Mouse (Mus musculus) liver, embryonic 13.5 days (tissue): ENCODE measurements at regions not wholly inside any gene's neighbourhood (a gene's known extent, or its start where the extent isn't known, plus 50 kb on each side); places are given as distances from the start of the nearest gene placed in this dataset.

Experiments used
- ATAC-seq: fragments of 200-750 bp; cut with Nextera tagmentation; 2 replicates; pipeline ENCODE4 v1.8.0; 2017; ENCODE audit warnings: low read depth, mild to moderate bottlenecking, moderate number of reproducible peaks, moderate library complexity
- DNase-seq: peaks from one replicate; pipeline ENCODE4 v3.0.0; 2022
- H3K27ac ChIP-seq: fragments of 300-500 bp; sonication (generic); 2 replicates; pipeline ENCODE4 v1.5.1; 2015; ENCODE audit warnings: moderate library complexity, mild to moderate bottlenecking, inconsistent platforms
- H3K27me3 ChIP-seq: fragments of 300-500 bp; sonication (generic); 2 replicates; pipeline ENCODE4 v1.6.1; 2015; ENCODE audit warnings: mild to moderate bottlenecking, inconsistent platforms
- H3K36me3 ChIP-seq: fragments of 300-500 bp; sonication (generic); 2 replicates; pipeline ENCODE4 v1.6.1; 2015; ENCODE audit warnings: mild to moderate bottlenecking, inconsistent platforms
- H3K4me1 ChIP-seq: fragments of 300-500 bp; sonication (generic); replicated peaks from 2 replicates; pipeline ENCODE4 v1.6.1; 2015; ENCODE audit warnings: inconsistent platforms
- H3K4me2 ChIP-seq: fragments of 300-500 bp; sonication (generic); 2 replicates; pipeline ENCODE4 v1.6.1; 2015; ENCODE audit warnings: inconsistent platforms, mild to moderate bottlenecking, moderate library complexity
- H3K4me3 ChIP-seq: fragments of 300-500 bp; sonication (generic); replicated peaks from 2 replicates; pipeline ENCODE4 v1.5.1; 2015; ENCODE audit warnings: mild to moderate bottlenecking, inconsistent platforms
- H3K9ac ChIP-seq: fragments of 300-500 bp; sonication (generic); 2 replicates; pipeline ENCODE4 v1.6.1; 2015; ENCODE audit warnings: mild to moderate bottlenecking, inconsistent platforms
- H3K9me3 ChIP-seq: fragments of 300-500 bp; sonication (generic); replicated peaks from 2 replicates; pipeline ENCODE4 v1.6.1; 2016; ENCODE audit warnings: inconsistent platforms
- WGBS: fragments of 180-500 bp; shearing (Covaris S2); methylation state at CpG from one replicate; pipeline ENCODE4 v1.1.7; 2015; ENCODE audit not compliant: insufficient replicate concordance; 5-methylcytosine and 5-hydroxymethylcytosine counted together

DNA sequence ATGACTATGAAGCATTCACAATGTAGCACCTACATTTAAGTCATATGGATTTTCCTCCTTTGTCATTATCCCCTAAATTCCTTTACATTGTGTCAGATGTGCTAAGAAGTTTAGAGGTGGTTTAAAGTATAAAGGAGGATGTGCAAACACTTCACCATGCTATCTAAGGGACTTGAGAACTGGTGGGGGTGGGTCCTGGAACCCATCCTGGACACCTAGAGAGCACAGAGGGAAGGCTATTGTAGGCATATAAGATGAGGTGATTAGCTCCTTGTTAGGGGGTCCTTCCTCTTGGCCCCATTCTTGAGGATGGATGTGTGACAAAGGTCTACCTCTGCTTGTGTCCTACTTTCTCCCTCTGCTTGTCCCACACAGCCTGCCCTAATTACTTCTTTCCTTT, 213.2 kb downstream of the Stim2 start:
- H3K27ac ChIP-seq: no peak overlapping the region
- H3K4me3 ChIP-seq: no peak overlapping the region
- H3K9me3 ChIP-seq: no peaks in the 10 kb centered on the region
- no peak for DNase-seq
- no peaks in the 10 kb centered on the region for H3K4me1 ChIP-seq
- ATAC-seq: no peak
- H3K27me3 ChIP-seq: no peaks in the 10 kb centered on the region
- H3K4me2 ChIP-seq: no peak overlapping the region
- H3K9ac ChIP-seq: no peak overlapping the region
- H3K36me3 ChIP-seq: no peaks in the 10 kb centered on the region

- no peaks in the 10 kb centered on the region for H3K4me1 ChIP-seq
- H3K9me3 ChIP-seq: no peaks in the 10 kb centered on the region
- 45% methylated on average over 5 of the region's 5 CpGs for WGBS
- DNase-seq (no peak), ATAC-seq (no peak)
- H3K27ac ChIP-seq: no peak overlapping the region
- no peaks in the 10 kb centered on the region for H3K27me3 ChIP-seq
- H3K4me3 ChIP-seq: no peak overlapping the region
- H3K4me2 ChIP-seq: no peak overlapping the region
- no peak overlapping the region for H3K9ac ChIP-seq
- H3K36me3 ChIP-seq: no peaks in the 10 kb centered on the region
These were observed 213.8 kb downstream of the Stim2 start for GRCm38 (mm10) chr5:54212038-54212589.

DNA sequence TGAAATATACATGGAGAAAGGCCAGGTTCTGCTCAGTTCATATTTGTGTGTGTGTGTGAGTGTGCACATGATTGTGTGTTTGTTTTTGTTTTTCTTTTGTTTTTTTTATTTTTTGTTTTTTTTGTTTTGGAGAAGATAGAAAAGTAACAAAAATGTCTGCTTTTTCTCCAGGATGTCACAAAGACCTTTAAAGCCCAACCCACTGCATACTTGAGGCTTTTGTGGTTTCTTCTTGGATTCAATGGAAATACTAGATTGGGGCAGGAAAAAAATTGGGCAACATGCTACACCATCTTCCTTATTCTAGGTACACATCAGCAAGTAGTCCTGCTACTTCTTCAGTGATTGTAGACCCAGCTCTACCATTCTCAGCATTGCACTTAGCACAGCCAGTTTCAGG, 226.7 kb downstream of the Stim2 start:
- ATAC-seq: no peak
- no peak overlapping the region for H3K27ac ChIP-seq
- no peaks in the 10 kb centered on the region for H3K4me1 ChIP-seq
- no peaks in the 10 kb centered on the region for H3K9me3 ChIP-seq
- H3K27me3 ChIP-seq: no peaks in the 10 kb centered on the region
- no peak overlapping the region for H3K4me3 ChIP-seq
- H3K36me3 ChIP-seq: no peaks in the 10 kb centered on the region
- H3K9ac ChIP-seq: no peak overlapping the region
- no peak for DNase-seq
- no peak overlapping the region for H3K4me2 ChIP-seq

GRCm38 (mm10) chr5:54234580-54234979, 236.3 kb downstream of the Stim2 start:
- Histone ChIP-seq H3K4me1 (no peaks in the 10 kb centered on the region), H3K9me3 (no peaks in the 10 kb centered on the region), H3K27me3 (no peaks in the 10 kb centered on the region), H3K27ac (no peak overlapping the region), H3K4me2 (no peak overlapping the region), H3K9ac (no peak overlapping the region), H3K4me3 (no peak overlapping the region), H3K36me3 (no peaks in the 10 kb centered on the region)
- no peak for ATAC-seq
- DNase-seq: no peak
- 38% methylated on average over 1 of the region's 1 CpGs for WGBS

- no peaks in the 10 kb centered on the region for H3K4me1 ChIP-seq
- WGBS: 40% methylated on average over 6 of the region's 6 CpGs
These were observed 236.9 kb downstream of the Stim2 start for GRCm38 (mm10) chr5:54235226-54235625.

GRCm38 (mm10) chr5:54237226-54237625, 238.9 kb downstream of the Stim2 start:
- H3K36me3 ChIP-seq: no peaks in the 10 kb centered on the region
- WGBS: 59% methylated on average over 2 of the region's 2 CpGs

More at GRCm38 (mm10) chr5:54235226-54235625, 236.9 kb downstream of the Stim2 start:
- Histone ChIP-seq H3K27me3 (no peaks in the 10 kb centered on the region), H3K9ac (no peak overlapping the region), H3K27ac (no peak overlapping the region), H3K4me2 (no peak overlapping the region), H3K4me3 (no peak overlapping the region), H3K36me3 (no peaks in the 10 kb centered on the region), H3K9me3 (no peaks in the 10 kb centered on the region)
- DNase-seq (no peak), ATAC-seq (no peak)

GRCm38 (mm10) chr5:54238646-54239167, 240.4 kb downstream of the Stim2 start:
- no peak for ATAC-seq
- Histone ChIP-seq H3K4me3 (no peak overlapping the region), H3K9me3 (no peaks in the 10 kb centered on the region), H3K4me1 (no peaks in the 10 kb centered on the region), H3K9ac (no peak overlapping the region), H3K36me3 (no peaks in the 10 kb centered on the region), H3K27me3 (no peaks in the 10 kb centered on the region), H3K4me2 (no peak overlapping the region), H3K27ac (no peak overlapping the region)
- DNase-seq: no peak
- WGBS: 58% methylated on average over 3 of the region's 3 CpGs

More at GRCm38 (mm10) chr5:54237226-54237625, 238.9 kb downstream of the Stim2 start:
- no peak overlapping the region for H3K27ac ChIP-seq
- H3K9me3 ChIP-seq: no peaks in the 10 kb centered on the region
- no peak overlapping the region for H3K4me2 ChIP-seq
- no peak for DNase-seq
- no peaks in the 10 kb centered on the region for H3K27me3 ChIP-seq
- H3K9ac ChIP-seq: no peak overlapping the region
- H3K4me3 ChIP-seq: no peak overlapping the region
- H3K4me1 ChIP-seq: no peaks in the 10 kb centered on the region
- no peak for ATAC-seq

DNA sequence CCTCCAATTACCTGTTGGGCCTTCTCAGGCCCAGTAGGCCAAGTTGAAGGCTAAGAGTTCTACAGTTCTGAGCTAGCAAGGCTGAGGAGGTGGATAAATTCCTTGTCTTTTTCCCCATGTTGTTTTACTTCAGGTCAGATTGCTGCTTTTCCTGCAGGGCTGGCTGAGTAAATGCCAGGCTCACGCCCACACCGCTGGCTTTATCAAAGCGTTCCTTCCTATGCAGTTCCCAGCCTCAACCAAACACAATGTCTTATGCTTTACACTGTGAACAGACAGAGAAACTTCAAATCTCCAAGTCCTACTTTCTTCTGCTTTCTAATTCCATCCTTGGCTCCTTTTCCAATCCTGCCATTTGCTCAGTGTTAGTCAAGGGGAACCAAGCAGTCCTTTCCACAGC, 241.3 kb downstream of the Stim2 start:
- no peak overlapping the region for H3K9ac ChIP-seq
- no peak for DNase-seq
- no peaks in the 10 kb centered on the region for H3K9me3 ChIP-seq
- no peaks in the 10 kb centered on the region for H3K36me3 ChIP-seq
- H3K4me1 ChIP-seq: no peaks in the 10 kb centered on the region
- no peak for ATAC-seq
- no peak overlapping the region for H3K4me2 ChIP-seq
- no peak overlapping the region for H3K4me3 ChIP-seq
- 77% methylated on average over 3 of the region's 3 CpGs for WGBS
- H3K27me3 ChIP-seq: no peaks in the 10 kb centered on the region
- no peak overlapping the region for H3K27ac ChIP-seq

DNA sequence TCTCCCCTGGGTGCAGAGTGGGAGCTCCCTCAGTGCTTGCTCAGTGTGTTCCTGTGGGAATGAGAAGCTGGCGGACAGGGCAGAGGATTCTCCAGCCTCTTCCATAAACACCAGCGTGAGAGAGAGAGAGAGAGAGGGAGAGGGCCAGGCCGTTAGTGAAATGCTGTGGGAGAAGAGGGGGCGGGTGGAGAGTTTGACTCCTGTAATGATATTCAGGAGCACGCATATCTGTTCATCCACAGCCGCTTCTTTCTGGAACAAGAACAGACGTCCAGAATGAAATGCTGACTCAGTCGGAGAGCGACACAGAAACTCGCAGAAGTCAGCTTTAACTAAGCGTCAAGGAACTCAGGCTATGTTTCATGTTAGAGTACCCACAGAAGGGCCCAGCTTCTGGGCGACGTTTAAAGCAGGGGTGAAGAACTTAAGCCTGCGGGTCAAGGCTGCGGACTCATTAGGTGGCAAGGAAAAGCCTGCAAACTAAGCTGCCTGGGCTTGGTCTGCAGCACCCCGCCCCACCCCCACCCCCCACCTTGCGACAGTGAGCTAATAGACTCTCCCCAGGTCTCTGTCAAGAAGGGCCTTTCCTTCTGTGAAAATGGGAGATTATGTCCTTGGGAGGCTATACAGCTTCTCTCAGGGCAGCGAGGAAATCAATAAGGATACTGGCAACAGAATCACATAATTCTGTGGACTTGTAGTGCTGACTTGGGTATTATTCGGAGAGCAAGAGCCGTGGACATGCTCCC, 243.0 kb downstream of the Stim2 start:
- WGBS: 45% methylated on average over 20 of the region's 20 CpGs
- H3K36me3 ChIP-seq: no peaks in the 10 kb centered on the region
- H3K4me3 ChIP-seq: no peak overlapping the region
- H3K4me2 ChIP-seq: no peak overlapping the region
- H3K4me1 ChIP-seq: no peaks in the 10 kb centered on the region
- ATAC-seq: no peak
- H3K9ac ChIP-seq: no peak overlapping the region
- H3K27me3 ChIP-seq: no peaks in the 10 kb centered on the region
- no peak overlapping the region for H3K27ac ChIP-seq
- H3K9me3 ChIP-seq: no peaks in the 10 kb centered on the region
- DNase-seq: no peak

DNA sequence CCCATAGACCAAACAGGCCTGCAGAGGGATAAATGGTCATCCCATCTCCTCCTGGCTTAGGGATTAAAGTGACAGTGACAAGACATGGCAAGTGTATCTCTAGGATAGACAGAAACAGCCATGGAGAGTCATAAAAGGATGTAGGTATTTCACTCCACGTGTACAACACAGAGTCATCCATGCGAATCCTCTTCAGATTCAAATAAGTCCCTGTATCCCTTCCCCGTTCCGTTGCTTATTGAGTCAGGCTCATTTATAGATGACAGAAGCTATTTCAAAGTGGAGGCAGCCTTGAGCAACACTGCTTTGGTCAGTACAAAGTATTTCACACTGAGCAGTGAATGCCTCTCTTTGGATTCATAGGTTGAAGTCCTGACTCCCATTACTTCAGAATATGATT, 243.8 kb downstream of the Stim2 start:
- Histone ChIP-seq H3K27me3 (no peaks in the 10 kb centered on the region), H3K9me3 (no peaks in the 10 kb centered on the region), H3K4me3 (no peak overlapping the region), H3K36me3 (no peaks in the 10 kb centered on the region), H3K9ac (no peak overlapping the region), H3K4me2 (no peak overlapping the region), H3K4me1 (no peaks in the 10 kb centered on the region), H3K27ac (no peak overlapping the region)
- 82% methylated on average over 4 of the region's 4 CpGs for WGBS
- ATAC-seq (no peak), DNase-seq (no peak)

DNA sequence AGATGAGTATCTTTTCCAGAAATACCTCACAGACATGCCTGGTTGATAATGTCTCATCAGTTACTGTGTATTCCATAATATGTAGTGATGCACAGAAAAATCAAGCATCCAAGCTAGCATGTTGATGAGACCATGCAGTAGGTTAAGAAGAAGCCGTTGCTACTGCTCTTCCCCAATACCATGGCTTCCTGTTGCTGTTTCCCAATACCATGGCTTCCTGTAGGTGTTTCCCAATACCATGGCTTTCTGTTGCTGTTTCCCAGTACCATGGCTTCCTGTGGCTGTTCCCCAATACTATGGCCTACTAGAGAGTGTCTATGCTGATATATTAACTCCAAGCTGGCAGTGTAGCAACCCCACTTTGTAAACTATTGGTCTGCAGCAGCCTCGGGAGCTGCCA, 253.7 kb downstream of the Stim2 start:
- Histone ChIP-seq H3K9me3 (no peaks in the 10 kb centered on the region), H3K4me1 (no peaks in the 10 kb centered on the region), H3K27ac (no peak overlapping the region), H3K36me3 (no peaks in the 10 kb centered on the region), H3K4me2 (no peak overlapping the region), H3K27me3 (no peaks in the 10 kb centered on the region), H3K9ac (no peak overlapping the region), H3K4me3 (no peak overlapping the region)
- no peak for DNase-seq
- 49% methylated on average over 2 of the region's 2 CpGs for WGBS
- no peak for ATAC-seq

DNA sequence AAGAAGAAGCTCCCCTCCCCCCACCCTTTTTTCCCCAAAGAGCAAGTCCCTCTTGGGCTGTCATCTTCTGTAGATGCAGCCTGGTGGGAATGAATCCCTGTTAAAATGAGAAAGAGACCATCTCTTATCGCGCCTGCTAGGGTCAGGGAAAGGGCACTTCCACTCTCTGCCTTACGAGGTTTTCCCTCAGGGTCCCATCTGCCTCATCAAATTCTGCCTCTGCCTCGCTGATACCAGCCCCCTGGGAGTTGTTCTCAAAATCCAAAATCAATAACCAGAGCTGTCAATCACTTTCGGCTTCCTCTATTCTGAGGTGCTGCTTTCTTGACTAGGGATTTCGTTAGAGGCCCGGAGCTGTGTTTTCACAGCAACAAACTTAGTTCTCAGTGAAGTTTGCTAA, 255.7 kb downstream of the Stim2 start:
- Histone ChIP-seq H3K27me3 (no peaks in the 10 kb centered on the region), H3K4me1 (no peaks in the 10 kb centered on the region), H3K27ac (no peak overlapping the region), H3K4me2 (no peak overlapping the region), H3K4me3 (no peak overlapping the region), H3K9me3 (no peaks in the 10 kb centered on the region), H3K9ac (no peak overlapping the region), H3K36me3 (no peaks in the 10 kb centered on the region)
- no peak for DNase-seq
- no peak for ATAC-seq
- WGBS: 60% methylated on average over 7 of the region's 7 CpGs
